Comparison of ENCODE assay signal across 16 mouse cellular contexts in the genomic region with DNA sequence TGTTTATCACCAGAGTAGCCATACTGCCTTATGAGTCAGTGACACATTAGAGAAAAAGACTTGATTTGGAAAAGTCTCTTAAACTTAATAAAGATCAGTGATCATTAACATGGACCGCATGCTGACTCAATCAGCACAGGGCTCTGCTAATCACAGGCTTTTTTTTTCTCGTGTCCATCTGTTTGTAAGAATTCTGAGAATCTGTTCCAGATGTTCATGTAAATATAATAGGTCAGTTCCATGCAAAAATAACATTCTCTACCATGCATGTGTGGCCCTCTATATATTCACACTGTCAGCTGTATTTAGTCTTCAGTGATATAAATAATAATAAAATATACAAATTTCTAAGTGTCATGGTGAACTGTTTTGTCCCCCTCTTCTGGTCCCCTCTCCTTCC.
DNase-seq lines count a peak whose midpoint lies in the region; ATAC-seq and TF ChIP-seq lines count a peak whose summit lies in the region.
"Had no signal": no experiment of that assay in that cellular context is flagged by ENCODE, and none has a peak within 500 bp of the region (broad histone marks: within the 10 kb centered on the region; RNA-seq: fewer than 3 reads in every experiment).

No protein-coding gene starts in this region.

- H3K4me3 ChIP-seq in hindbrain, embryonic 15.5 days: no peak overlapping the region
- H3K4me3 ChIP-seq in hindbrain, postnatal 0 days (ENCODE audit: low read length): no peak overlapping the region
- peak overlapping the region; percentile 37; the same call in 1 of the 2 replicates for H3K4me3 ChIP-seq in testis, adult 2 months (ENCODE audit: control insufficient read depth, low read depth, low read length)
- H3K4me3 ChIP-seq in limb, embryonic 11.5 days (ENCODE audit: low read depth, low read length): no peak overlapping the region
- H3K4me3 ChIP-seq in kidney, embryonic 14.5 days (ENCODE audit: low read length): no peak overlapping the region
- H3K4me3 ChIP-seq: embryonic facial prominence, embryonic 12.5 days; heart, embryonic 12.5 days; hindbrain, embryonic 12.5 days had no signal

- no peak overlapping the region for H3K4me2 ChIP-seq in hindbrain, embryonic 15.5 days
- H3K4me2 ChIP-seq in hindbrain, postnatal 0 days (ENCODE audit: low read depth, low read length): no peak overlapping the region
- H3K4me2 ChIP-seq in limb, embryonic 11.5 days (ENCODE audit: low read depth, severe bottlenecking): no peak overlapping the region
- no peak overlapping the region for H3K4me2 ChIP-seq in kidney, embryonic 14.5 days (replicated peaks; ENCODE audit: low read depth, low read length)
- H3K4me2 ChIP-seq: embryonic facial prominence, embryonic 12.5 days; heart, embryonic 12.5 days; hindbrain, embryonic 12.5 days had no signal

- WGBS in hindbrain, embryonic 15.5 days: 65% methylated on average over 2 of the region's 2 CpGs
- whole genome bisulfite sequencing in hindbrain, postnatal 0 days: 66% methylated on average over 2 of the region's 2 CpGs
- 19% methylated on average over 2 of the region's 2 CpGs for WGBS in limb, embryonic 11.5 days
- 63% methylated on average over 2 of the region's 2 CpGs for WGBS in kidney, embryonic 14.5 days

- H3K9ac ChIP-seq in hindbrain, embryonic 15.5 days: no peak overlapping the region
- H3K9ac ChIP-seq in hindbrain, postnatal 0 days (replicated peaks; ENCODE audit: low read length): no peak overlapping the region
- H3K9ac ChIP-seq in limb, embryonic 11.5 days (ENCODE audit: low read length): no peak overlapping the region
- H3K9ac ChIP-seq in kidney, embryonic 14.5 days (ENCODE audit: low read depth, low read length): no peak overlapping the region
- H3K9ac ChIP-seq: embryonic facial prominence, embryonic 12.5 days; forebrain, postnatal 0 days; heart, embryonic 12.5 days; hindbrain, embryonic 12.5 days had no signal

- ATAC-seq in hindbrain, embryonic 15.5 days (ENCODE audit: low FRiP score, low read depth): 0 out of 2 replicates have a peak, but pooled peaks have one; percentile 15
- ATAC-seq in hindbrain, postnatal 0 days: no peak
- peak; percentile 67; the same call in 1 of the 2 replicates for ATAC-seq in limb, embryonic 11.5 days (ENCODE audit: insufficient number of reproducible peaks, low FRiP score, low TSS enrichment, low read depth)
- no peak for ATAC-seq in kidney, embryonic 14.5 days (ENCODE audit: low FRiP score, low TSS enrichment)
- ATAC-seq: inflammation-experienced regulatory T-cells, adult 6 months had no signal

- no peak for TF ChIP-seq POLR2A in testis, adult 2 months (IDR thresholded peaks at IDR 0.05; ENCODE audit: control insufficient read depth, low read depth, low read length)

- H3K27me3 ChIP-seq in hindbrain, embryonic 15.5 days: no peaks in the 10 kb centered on the region
- no peaks in the 10 kb centered on the region for H3K27me3 ChIP-seq in hindbrain, postnatal 0 days (ENCODE audit: insufficient read depth, low read length)
- no peaks in the 10 kb centered on the region for H3K27me3 ChIP-seq in testis, adult 2 months (ENCODE audit: control insufficient read depth, insufficient read depth, low read length)
- no peaks in the 10 kb centered on the region for H3K27me3 ChIP-seq in limb, embryonic 11.5 days (ENCODE audit: control insufficient read depth, insufficient read depth, low read length)
- no peaks in the 10 kb centered on the region for H3K27me3 ChIP-seq in kidney, embryonic 14.5 days (ENCODE audit: control insufficient read depth, insufficient read depth, low read length)
- H3K27me3 ChIP-seq: embryonic facial prominence, embryonic 12.5 days; heart, embryonic 12.5 days; hindbrain, embryonic 12.5 days had no signal

- H3K36me3 ChIP-seq in hindbrain, embryonic 15.5 days: no peaks in the 10 kb centered on the region
- H3K36me3 ChIP-seq in hindbrain, postnatal 0 days (ENCODE audit: insufficient read depth, low read length): no peaks in the 10 kb centered on the region
- no peaks in the 10 kb centered on the region for H3K36me3 ChIP-seq in testis, adult 2 months (ENCODE audit: control insufficient read depth, insufficient read depth, low read length)
- no peaks in the 10 kb centered on the region for H3K36me3 ChIP-seq in limb, embryonic 11.5 days (ENCODE audit: control insufficient read depth, insufficient read depth, low read length)
- no peaks in the 10 kb centered on the region for H3K36me3 ChIP-seq in kidney, embryonic 14.5 days (ENCODE audit: control insufficient read depth, insufficient read depth, low read length)
- H3K36me3 ChIP-seq: embryonic facial prominence, embryonic 12.5 days; heart, embryonic 12.5 days; hindbrain, embryonic 12.5 days had no signal

- no peak for TF ChIP-seq CTCF in hindbrain, postnatal 0 days (IDR thresholded peaks at IDR 0.05; ENCODE audit: low read depth)
- no peak for TF ChIP-seq CTCF in testis, adult 2 months (IDR thresholded peaks at IDR 0.05; ENCODE audit: control insufficient read depth, insufficient read depth, insufficient replicate concordance, low read depth, low read length)

- peaks cover 7% of the 10 kb centered on the region; the same call in 1 of the 2 replicates for H3K4me1 ChIP-seq in hindbrain, embryonic 15.5 days (replicated peaks)
- H3K4me1 ChIP-seq in hindbrain, postnatal 0 days (ENCODE audit: insufficient read depth, low read length): no peaks in the 10 kb centered on the region
- no peaks in the 10 kb centered on the region for H3K4me1 ChIP-seq in testis, adult 2 months (ENCODE audit: control insufficient read depth, insufficient read depth, low read length)
- no peaks in the 10 kb centered on the region for H3K4me1 ChIP-seq in limb, embryonic 11.5 days (ENCODE audit: control insufficient read depth, insufficient read depth, low read length)
- no peaks in the 10 kb centered on the region for H3K4me1 ChIP-seq in kidney, embryonic 14.5 days (ENCODE audit: control insufficient read depth, insufficient read depth, low read length)
- H3K4me1 ChIP-seq: heart, embryonic 12.5 days had no signal

- H3K9me3 ChIP-seq in hindbrain, embryonic 15.5 days: no peaks in the 10 kb centered on the region
- H3K9me3 ChIP-seq in hindbrain, postnatal 0 days (ENCODE audit: low read length): no peaks in the 10 kb centered on the region
- no peaks in the 10 kb centered on the region for H3K9me3 ChIP-seq in limb, embryonic 11.5 days (ENCODE audit: control insufficient read depth, low read length)
- H3K9me3 ChIP-seq in kidney, embryonic 14.5 days (ENCODE audit: control insufficient read depth, low read length): no peaks in the 10 kb centered on the region
- H3K9me3 ChIP-seq: embryonic facial prominence, embryonic 12.5 days; heart, embryonic 12.5 days; hindbrain, embryonic 12.5 days had no signal

- DNase-seq in hindbrain, postnatal 0 days (ENCODE audit: low spot score): no peak
- DNase-seq in testis, postnatal 14 days (ENCODE audit: low spot score): no peak
- no peak for DNase-seq in limb, embryonic 11.5 days (ENCODE audit: low spot score)
- DNase-seq: adrenal gland, adult 8-10 months; adrenal gland, postnatal 36 days; cerebellum, adult 2 months; cerebellum, postnatal 10 days; forebrain, postnatal 0 days; gastrocnemius, postnatal 25 days had no signal

- H3K27ac ChIP-seq in hindbrain, embryonic 15.5 days (replicated peaks): no peak overlapping the region
- no peak overlapping the region for H3K27ac ChIP-seq in hindbrain, postnatal 0 days
- H3K27ac ChIP-seq in testis, adult 2 months (ENCODE audit: control insufficient read depth, insufficient read depth, low read depth, low read length): no peak overlapping the region
- no peak overlapping the region for H3K27ac ChIP-seq in limb, embryonic 11.5 days (replicated peaks; ENCODE audit: low read depth, low read length)
- H3K27ac ChIP-seq in kidney, embryonic 14.5 days (ENCODE audit: low read depth, low read length): no peak overlapping the region
- H3K27ac ChIP-seq: embryonic facial prominence, embryonic 12.5 days; hindbrain, embryonic 12.5 days had no signal

Comparison
In these comparisons a context has a peak if more than half of its experiments do, and no peak if none do; other contexts are left out.
1. ATAC-seq: peak in hindbrain, embryonic 15.5 days (single experiment) and limb, embryonic 11.5 days (single experiment); none in hindbrain, postnatal 0 days (single experiment) and kidney, embryonic 14.5 days (single experiment).